In genomic region chr9:120571593-120572385, GRCm38 (mm10) we compare ENCODE assay signal across 8 mouse cellular contexts. TPM values are rescaled to one million over a fixed set of nuclear protein-coding genes. Genes with fewer than 3 reads are reported as not detected.
DNase-seq lines count a peak whose midpoint lies in the region; ATAC-seq and TF ChIP-seq lines count a peak whose summit lies in the region.

No protein-coding gene starts in this region.

- peak overlapping the region; percentile 93 for H3K9ac ChIP-seq in forebrain, embryonic 12.5 days
- peak overlapping the region; percentile 79 for H3K9ac ChIP-seq in liver, embryonic 14.5 days (replicated peaks)

- no peak for TF ChIP-seq EP300 in liver, embryonic 14.5 days (IDR thresholded peaks at IDR 0.05; ENCODE audit: low read depth)

- WGBS in heart, embryonic 10.5 days, result under 1% methylated on average over 53 of the region's 53 CpGs
- WGBS in forebrain, embryonic 12.5 days, result 2% methylated on average over 53 of the region's 53 CpGs
- WGBS in liver, embryonic 14.5 days (ENCODE audit: insufficient replicate concordance), result under 1% methylated on average over 51 of the region's 53 CpGs

- peak; percentile 4 for ATAC-seq in CD4-positive, CD25-positive, alpha-beta regulatory T cell, adult 4 months
- ATAC-seq in forebrain, embryonic 12.5 days (ENCODE audit: low FRiP score), result peak; percentile 79
- ATAC-seq in liver, embryonic 14.5 days (ENCODE audit: insufficient read depth), result peak; percentile 75

- TF ChIP-seq CTCF in liver, embryonic 14.5 days (IDR thresholded peaks at IDR 0.05; ENCODE audit: low read depth), result no peak

- H3K4me2 ChIP-seq in forebrain, embryonic 12.5 days, result peak overlapping the region; percentile 83
- peak overlapping the region; percentile 82 for H3K4me2 ChIP-seq in liver, embryonic 14.5 days (ENCODE audit: low read depth)

- peaks cover 41% of the 10 kb centered on the region for H3K36me3 ChIP-seq in heart, embryonic 10.5 days
- peaks cover 41% of the 10 kb centered on the region for H3K36me3 ChIP-seq in forebrain, embryonic 12.5 days (replicated peaks)
- H3K36me3 ChIP-seq in liver, embryonic 14.5 days (replicated peaks; ENCODE audit: control insufficient read depth, insufficient read depth, low read depth), result peaks cover 36% of the 10 kb centered on the region

- H3K27me3 ChIP-seq in heart, embryonic 10.5 days (ENCODE audit: insufficient read depth, poor library complexity, severe bottlenecking), result no peaks in the 10 kb centered on the region
- H3K27me3 ChIP-seq in forebrain, embryonic 12.5 days, result no peaks in the 10 kb centered on the region
- H3K27me3 ChIP-seq in liver, embryonic 14.5 days (ENCODE audit: control insufficient read depth, insufficient read depth, low read length), result no peaks in the 10 kb centered on the region

- DNase-seq in heart, embryonic 10.5 days (ENCODE audit: low spot score), result no peak
- no peak for DNase-seq in heart, postnatal 36 days
- DNase-seq in liver, embryonic 14.5 days (ENCODE audit: low read depth in 3 of 3, low spot score in 3 of 3), result no peak
- no peak for DNase-seq in MN1 (ENCODE audit: low spot score)
- DNase-seq in gastrocnemius, postnatal 4 days (ENCODE audit: low spot score in 2 of 2), result no peak
- no peak for DNase-seq in adrenal gland, postnatal 25 days

- intact Hi-C loops in heart, postnatal 36 days (cut with DNase I), result loop anchor here (2.0 to 5.0 kb wide), 2 partner anchors 69 to 786 kb away; no protein-coding TSS in a partner anchor

- peak overlapping the region; percentile 99 for H3K27ac ChIP-seq in heart, embryonic 10.5 days
- peak overlapping the region; percentile 78 for H3K27ac ChIP-seq in forebrain, embryonic 12.5 days
- peak overlapping the region; percentile 72 for H3K27ac ChIP-seq in liver, embryonic 14.5 days

- peaks cover 21% of the 10 kb centered on the region for H3K4me1 ChIP-seq in heart, embryonic 10.5 days
- peaks cover 27% of the 10 kb centered on the region for H3K4me1 ChIP-seq in forebrain, embryonic 12.5 days
- H3K4me1 ChIP-seq in liver, embryonic 14.5 days (replicated peaks; ENCODE audit: control insufficient read depth in 2 of 2, insufficient read depth in 2 of 2, low read length in 1 of 2), result peaks cover 18 to 33% of the 10 kb centered on the region in 2 experiments

- no peaks in the 10 kb centered on the region for H3K9me3 ChIP-seq in heart, embryonic 10.5 days
- no peaks in the 10 kb centered on the region for H3K9me3 ChIP-seq in forebrain, embryonic 12.5 days
- H3K9me3 ChIP-seq in liver, embryonic 14.5 days (ENCODE audit: control insufficient read depth, low read length), result peaks cover 3% of the 10 kb centered on the region

- H3K4me3 ChIP-seq in heart, embryonic 10.5 days, result peak overlapping the region; percentile 98
- peak overlapping the region; percentile 93 for H3K4me3 ChIP-seq in forebrain, embryonic 12.5 days (replicated peaks)
- peak overlapping the region; percentile 79 to 80 for H3K4me3 ChIP-seq in liver, embryonic 14.5 days (ENCODE audit: insufficient read depth in 1 of 2, low read depth in 2 of 2, low read length in 2 of 2)

RNA-seq across cellular contexts. Expression of gene Rpl14, which starts 0.5 kb away (rescaled TPM):
- 536 and 638 TPM in 2 replicates for polyA plus RNA-seq in heart, embryonic 10.5 days (2016; fragmentation: Nextera tagmentation; extraction: Ambion mirVana)
- total RNA-seq in heart, postnatal 36 days (2021), result 100 to 1,000 TPM; 283 to 295 TPM
- polyA plus RNA-seq in CD4-positive, CD25-positive, alpha-beta regulatory T cell, adult 4 months (2017; shearing (Covaris generic)), result 1,000 to 10,000 TPM; 1,931 to 1,996 TPM
- polyA plus RNA-seq in forebrain, embryonic 12.5 days (2016; fragmentation: Nextera tagmentation; extraction: Ambion mirVana), result 610 and 612 TPM in 2 replicates
- polyA plus RNA-seq in liver, embryonic 14.5 days (2012; rRNA removed), result 248 and 556 TPM in 2 replicates
- polyA plus RNA-seq in liver, embryonic 14.5 days (2014; fragmentation: Nextera tagmentation; extraction: Ambion mirVana), result 571 and 586 TPM in 2 replicates
- 100 to 1,000 TPM; 689 to 696 TPM for total RNA-seq in gastrocnemius, postnatal 4 days (2021)
- total RNA-seq in adrenal gland, postnatal 25 days (2021), result 492 and 528 TPM in 2 replicates

RNA-seq across cellular contexts. Expression of gene Entpd3, which starts 32.2 kb away (rescaled TPM):
- polyA plus RNA-seq in heart, embryonic 10.5 days (2016; fragmentation: Nextera tagmentation; extraction: Ambion mirVana), result 0.14 and 0.15 TPM in 2 replicates
- total RNA-seq in heart, postnatal 36 days (2021), result not detected
- not detected for polyA plus RNA-seq in CD4-positive, CD25-positive, alpha-beta regulatory T cell, adult 4 months (2017; shearing (Covaris generic))
- 0.23 and 0.36 TPM in 2 replicates for polyA plus RNA-seq in forebrain, embryonic 12.5 days (2016; fragmentation: Nextera tagmentation; extraction: Ambion mirVana)
- 0.01 and 0.02 TPM in 2 replicates for polyA plus RNA-seq in liver, embryonic 14.5 days (2012; rRNA removed)
- not detected in 2 replicates for polyA plus RNA-seq in liver, embryonic 14.5 days (2014; fragmentation: Nextera tagmentation; extraction: Ambion mirVana)
- not detected for total RNA-seq in gastrocnemius, postnatal 4 days (2021)
- 1.8 and 2.3 TPM in 2 replicates for total RNA-seq in adrenal gland, postnatal 25 days (2021)

Comparison
In these comparisons a context has a peak if more than half of its experiments do, and no peak if none do; other contexts are left out.
1. ATAC-seq: peak in every context shown above with its lines; median percentile 79 in forebrain, embryonic 12.5 days; 75 in liver, embryonic 14.5 days; 4 in CD4-positive, CD25-positive, alpha-beta regulatory T cell, adult 4 months.